Mouse (Mus musculus): Measurements from ENCODE around the gene Mical2. TPM values are rescaled to one million over a fixed set of nuclear protein-coding genes. Genes with fewer than 3 reads are reported as not detected.

The Mical2 gene
- polyA plus RNA-seq, 1 experiment from 2014 or later = 140 TPM

GRCm38 (mm10) chr7:112362574-112363200 lies 137.0 kb downstream of the Mical2 start:
- Histone ChIP-seq H3K9me3 (ENCODE audit: control insufficient read depth, low read length) (no peaks in the 10 kb centered on the region), H3K4me1 (ENCODE audit: control insufficient read depth in 2 of 2, insufficient read depth in 2 of 2, low read length in 2 of 2) (peaks cover 37 to 77% of the 10 kb centered on the region in 2 experiments), H3K4me3 (ENCODE audit: control insufficient read depth in 1 of 2, insufficient read depth in 1 of 2, low read depth in 1 of 2, low read length in 2 of 2) (no peak overlapping the region), H3K27ac (replicated peaks in 1 of 2; ENCODE audit: control insufficient read depth in 1 of 2, insufficient read depth in 1 of 2, low read depth in 2 of 2, low read length in 2 of 2) (peak overlapping the region; percentile 94 to 96), H3K4me2 (ENCODE audit: low read length) (peak overlapping the region; percentile 9), H3K9ac (ENCODE audit: low read length) (peak overlapping the region; percentile 61), H3K36me3 (ENCODE audit: control insufficient read depth, insufficient read depth, low read length) (peaks cover 11% of the 10 kb centered on the region), H3K27me3 (ENCODE audit: control insufficient read depth, insufficient read depth, low read length) (no peaks in the 10 kb centered on the region)
- peak; percentile 78 for ATAC-seq (ENCODE audit: insufficient number of reproducible peaks, insufficient read depth, low FRiP score, low read depth)
- WGBS = 22% methylated on average over 7 of the region's 7 CpGs

- H3K4me1 ChIP-seq (ENCODE audit: control insufficient read depth in 2 of 2, insufficient read depth in 2 of 2, low read length in 2 of 2) = peaks cover 22 to 52% of the 10 kb centered on the region in 2 experiments
Observed at GRCm38 (mm10) chr7:112365864-112366263, 140.2 kb downstream of the Mical2 start.

DNA sequence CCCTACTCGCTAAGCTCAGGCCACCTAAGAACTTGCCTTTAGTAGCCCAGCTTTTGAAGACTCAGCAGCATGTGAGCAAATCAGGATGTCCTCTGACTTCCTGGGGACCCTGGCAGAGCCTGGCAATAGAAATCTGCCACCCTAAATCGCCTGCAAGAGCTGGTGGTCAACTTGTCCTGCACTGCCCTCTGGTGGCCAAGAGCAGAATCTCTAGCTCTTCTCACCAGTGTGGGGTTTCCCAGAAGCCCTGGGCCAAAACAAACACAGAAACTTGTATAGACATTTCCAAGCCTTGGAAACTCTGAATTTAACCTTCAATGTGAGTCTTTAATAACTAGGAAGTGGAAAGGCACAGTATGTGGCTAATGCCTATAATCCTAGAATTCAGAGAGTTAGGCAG lies 143.4 kb downstream of the Mical2 start:
- 0 out of 2 replicates have a peak, but pooled peaks have one; percentile 24 for ATAC-seq (ENCODE audit: insufficient number of reproducible peaks, insufficient read depth, low FRiP score, low read depth)
- no peak overlapping the region for H3K9ac ChIP-seq (ENCODE audit: low read length)
- peaks cover 5 to 22% of the 10 kb centered on the region in 2 experiments for H3K4me1 ChIP-seq (ENCODE audit: control insufficient read depth in 2 of 2, insufficient read depth in 2 of 2, low read length in 2 of 2)
- 33% methylated on average over 2 of the region's 2 CpGs for WGBS
- no peak overlapping the region for H3K4me3 ChIP-seq (ENCODE audit: control insufficient read depth in 1 of 2, insufficient read depth in 1 of 2, low read depth in 1 of 2, low read length in 2 of 2)
- no peak overlapping the region for H3K4me2 ChIP-seq (ENCODE audit: low read length)
- H3K27ac ChIP-seq (replicated peaks in 1 of 2; ENCODE audit: control insufficient read depth in 1 of 2, insufficient read depth in 1 of 2, low read depth in 2 of 2, low read length in 2 of 2) = no peak overlapping the region; a peak in 1 of 4 replicates
- H3K36me3 ChIP-seq (ENCODE audit: control insufficient read depth, insufficient read depth, low read length) = peaks cover 15% of the 10 kb centered on the region; the same call in 1 of the 2 replicates
- H3K27me3 ChIP-seq (ENCODE audit: control insufficient read depth, insufficient read depth, low read length) = no peaks in the 10 kb centered on the region
- H3K9me3 ChIP-seq (ENCODE audit: control insufficient read depth, low read length) = no peaks in the 10 kb centered on the region

More at GRCm38 (mm10) chr7:112365864-112366263, 140.2 kb downstream of the Mical2 start:
- Histone ChIP-seq H3K27ac (replicated peaks in 1 of 2; ENCODE audit: control insufficient read depth in 1 of 2, insufficient read depth in 1 of 2, low read depth in 2 of 2, low read length in 2 of 2) (peak overlapping the region; percentile 47 to 53), H3K4me2 (ENCODE audit: low read length) (no peak overlapping the region), H3K9me3 (ENCODE audit: control insufficient read depth, low read length) (no peaks in the 10 kb centered on the region), H3K9ac (ENCODE audit: low read length) (peak overlapping the region; percentile 22; the same call in 1 of the 2 replicates), H3K4me3 (ENCODE audit: control insufficient read depth in 1 of 2, insufficient read depth in 1 of 2, low read depth in 1 of 2, low read length in 2 of 2) (no peak overlapping the region), H3K36me3 (ENCODE audit: control insufficient read depth, insufficient read depth, low read length) (peaks cover 3% of the 10 kb centered on the region; the same call in 1 of the 2 replicates), H3K27me3 (ENCODE audit: control insufficient read depth, insufficient read depth, low read length) (no peaks in the 10 kb centered on the region)
- no peak for ATAC-seq (ENCODE audit: insufficient number of reproducible peaks, insufficient read depth, low FRiP score, low read depth)
- 25% methylated on average over 3 of the region's 3 CpGs for WGBS

GRCm38 (mm10) chr7:112369977-112370376 lies 144.3 kb downstream of the Mical2 start:
- H3K9me3 ChIP-seq (ENCODE audit: control insufficient read depth, low read length) = no peaks in the 10 kb centered on the region
- WGBS = 80% methylated on average over 3 of the region's 3 CpGs
- no peak overlapping the region for H3K27ac ChIP-seq (replicated peaks in 1 of 2; ENCODE audit: control insufficient read depth in 1 of 2, insufficient read depth in 1 of 2, low read depth in 2 of 2, low read length in 2 of 2)
- no peak overlapping the region for H3K4me2 ChIP-seq (ENCODE audit: low read length)
- no peak for ATAC-seq (ENCODE audit: insufficient number of reproducible peaks, insufficient read depth, low FRiP score, low read depth)
- H3K9ac ChIP-seq (ENCODE audit: low read length) = no peak overlapping the region
- peaks cover 6 to 18% of the 10 kb centered on the region in 2 experiments for H3K4me1 ChIP-seq (ENCODE audit: control insufficient read depth in 2 of 2, insufficient read depth in 2 of 2, low read length in 2 of 2)
- peaks cover 15% of the 10 kb centered on the region; the same call in 1 of the 2 replicates for H3K36me3 ChIP-seq (ENCODE audit: control insufficient read depth, insufficient read depth, low read length)
- no peaks in the 10 kb centered on the region for H3K27me3 ChIP-seq (ENCODE audit: control insufficient read depth, insufficient read depth, low read length)
- no peak overlapping the region for H3K4me3 ChIP-seq (ENCODE audit: control insufficient read depth in 1 of 2, insufficient read depth in 1 of 2, low read depth in 1 of 2, low read length in 2 of 2)

- 90% methylated on average over 2 of the region's 2 CpGs for WGBS
- ATAC-seq (ENCODE audit: insufficient number of reproducible peaks, insufficient read depth, low FRiP score, low read depth) = no peak
- no peak overlapping the region for H3K27ac ChIP-seq (replicated peaks in 1 of 2; ENCODE audit: control insufficient read depth in 1 of 2, insufficient read depth in 1 of 2, low read depth in 2 of 2, low read length in 2 of 2)
Observed at GRCm38 (mm10) chr7:112371387-112371786, 145.7 kb downstream of the Mical2 start.

GRCm38 (mm10) chr7:112374035-112374434 lies 148.4 kb downstream of the Mical2 start:
- H3K36me3 ChIP-seq (ENCODE audit: control insufficient read depth, insufficient read depth, low read length) = peaks cover 15% of the 10 kb centered on the region; the same call in 1 of the 2 replicates
- no peak for ATAC-seq (ENCODE audit: insufficient number of reproducible peaks, insufficient read depth, low FRiP score, low read depth)
- no peaks in the 10 kb centered on the region for H3K27me3 ChIP-seq (ENCODE audit: control insufficient read depth, insufficient read depth, low read length)
- H3K4me1 ChIP-seq (ENCODE audit: control insufficient read depth in 2 of 2, insufficient read depth in 2 of 2, low read length in 2 of 2) = peaks cover 17 to 25% of the 10 kb centered on the region in 2 experiments
- H3K9me3 ChIP-seq (ENCODE audit: control insufficient read depth, low read length) = no peaks in the 10 kb centered on the region
- WGBS = 89% methylated on average over 5 of the region's 5 CpGs
- no peak overlapping the region for H3K4me2 ChIP-seq (ENCODE audit: low read length)
- no peak overlapping the region for H3K27ac ChIP-seq (replicated peaks in 1 of 2; ENCODE audit: control insufficient read depth in 1 of 2, insufficient read depth in 1 of 2, low read depth in 2 of 2, low read length in 2 of 2)
- no peak overlapping the region for H3K9ac ChIP-seq (ENCODE audit: low read length)
- no peak overlapping the region for H3K4me3 ChIP-seq (ENCODE audit: control insufficient read depth in 1 of 2, insufficient read depth in 1 of 2, low read depth in 1 of 2, low read length in 2 of 2)

More at GRCm38 (mm10) chr7:112371387-112371786, 145.7 kb downstream of the Mical2 start:
- H3K4me1 ChIP-seq (ENCODE audit: control insufficient read depth in 2 of 2, insufficient read depth in 2 of 2, low read length in 2 of 2) = peaks cover 12 to 18% of the 10 kb centered on the region in 2 experiments
- no peaks in the 10 kb centered on the region for H3K9me3 ChIP-seq (ENCODE audit: control insufficient read depth, low read length)
- H3K36me3 ChIP-seq (ENCODE audit: control insufficient read depth, insufficient read depth, low read length) = peaks cover 15% of the 10 kb centered on the region; the same call in 1 of the 2 replicates
- no peak overlapping the region for H3K9ac ChIP-seq (ENCODE audit: low read length)
- H3K4me2 ChIP-seq (ENCODE audit: low read length) = no peak overlapping the region
- no peaks in the 10 kb centered on the region for H3K27me3 ChIP-seq (ENCODE audit: control insufficient read depth, insufficient read depth, low read length)
- H3K4me3 ChIP-seq (ENCODE audit: control insufficient read depth in 1 of 2, insufficient read depth in 1 of 2, low read depth in 1 of 2, low read length in 2 of 2) = no peak overlapping the region

- no peak overlapping the region for H3K4me2 ChIP-seq (ENCODE audit: low read length)
- H3K4me1 ChIP-seq (ENCODE audit: control insufficient read depth in 2 of 2, insufficient read depth in 2 of 2, low read length in 2 of 2) = peaks cover 17 to 25% of the 10 kb centered on the region in 2 experiments
- no peaks in the 10 kb centered on the region for H3K27me3 ChIP-seq (ENCODE audit: control insufficient read depth, insufficient read depth, low read length)
- no peak for ATAC-seq (ENCODE audit: insufficient number of reproducible peaks, insufficient read depth, low FRiP score, low read depth)
- H3K9me3 ChIP-seq (ENCODE audit: control insufficient read depth, low read length) = no peaks in the 10 kb centered on the region
- H3K9ac ChIP-seq (ENCODE audit: low read length) = no peak overlapping the region; the same call in 1 of the 2 replicates
- 81% methylated on average over 9 of the region's 9 CpGs for WGBS
- peak overlapping the region; percentile 29 to 80; a peak in 3 of 4 replicates for H3K27ac ChIP-seq (replicated peaks in 1 of 2; ENCODE audit: control insufficient read depth in 1 of 2, insufficient read depth in 1 of 2, low read depth in 2 of 2, low read length in 2 of 2)
- no peak overlapping the region for H3K4me3 ChIP-seq (ENCODE audit: control insufficient read depth in 1 of 2, insufficient read depth in 1 of 2, low read depth in 1 of 2, low read length in 2 of 2)
- peaks cover 15% of the 10 kb centered on the region; the same call in 1 of the 2 replicates for H3K36me3 ChIP-seq (ENCODE audit: control insufficient read depth, insufficient read depth, low read length)
Observed at GRCm38 (mm10) chr7:112375062-112375461, 149.4 kb downstream of the Mical2 start.

All from heart, embryonic 14.5 days (tissue).